Mouse (Mus musculus) spleen, adult 12 weeks (tissue): ENCODE measurements around the gene Crebl2.

Experiments used
- DNase-seq: peaks from one replicate; pipeline ENCODE4 v3.0.0; 2022; ENCODE audit warnings: low spot score

Gene Crebl2

GRCm38 (mm10) chr6:134873018-134873417 is 43.1 kb downstream of the Crebl2 start:
- DNase-seq, result no peak

GRCm38 (mm10) chr6:134876795-134877194 is 46.8 kb downstream of the Crebl2 start:
- DNase-seq, result no peak

- DNase-seq, result no peak
These were observed 47.3 kb downstream of the Crebl2 start for GRCm38 (mm10) chr6:134877276-134877675.

- DNase-seq, result no peak
These were observed 47.9 kb downstream of the Crebl2 start for GRCm38 (mm10) chr6:134877892-134878291.

GRCm38 (mm10) chr6:134879556-134879955 is 49.6 kb downstream of the Crebl2 start:
- no peak for DNase-seq

GRCm38 (mm10) chr6:134880046-134880445 is 50.1 kb downstream of the Crebl2 start:
- no peak for DNase-seq

GRCm38 (mm10) chr6:134883661-134884060 is 53.7 kb downstream of the Crebl2 start:
- no peak for DNase-seq

- DNase-seq, result no peak
These were observed 55.6 kb downstream of the Crebl2 start for GRCm38 (mm10) chr6:134885515-134885914.

- DNase-seq, result no peak
These were observed 56.5 kb downstream of the Crebl2 start for GRCm38 (mm10) chr6:134886475-134886874.

GRCm38 (mm10) chr6:134887008-134887407 is 57.1 kb downstream of the Crebl2 start:
- no peak for DNase-seq

- DNase-seq, result no peak
These were observed 57.9 kb downstream of the Crebl2 start for GRCm38 (mm10) chr6:134887711-134888449.

GRCm38 (mm10) chr6:134888563-134889017 is 58.6 kb downstream of the Crebl2 start:
- DNase-seq, result no peak

- DNase-seq, result no peak
These were observed 59.8 kb downstream of the Crebl2 start for GRCm38 (mm10) chr6:134889763-134890162.

GRCm38 (mm10) chr6:134890436-134890835 is 60.5 kb downstream of the Crebl2 start:
- DNase-seq, result no peak

- DNase-seq, result peak; percentile 24
These were observed 66.8 kb downstream of the Crebl2 start for GRCm38 (mm10) chr6:134896570-134897436.

- DNase-seq, result peak; percentile 98
These were observed 67.6 kb downstream of the Crebl2 start for GRCm38 (mm10) chr6:134897443-134898094.

- peak; percentile 81 for DNase-seq
These were observed 68.4 kb downstream of the Crebl2 start, which contains the start of gene Gpr19 for GRCm38 (mm10) chr6:134898095-134898965. Gpr19 (minus strand) TSS chr6:134898578.

GRCm38 (mm10) chr6:134903368-134903767 is 73.4 kb downstream of the Crebl2 start:
- DNase-seq, result no peak

GRCm38 (mm10) chr6:134903891-134904884 is 74.2 kb downstream of the Crebl2 start:
- no peak for DNase-seq

GRCm38 (mm10) chr6:134905811-134906210 is 75.9 kb downstream of the Crebl2 start:
- DNase-seq, result no peak
